ENCODE assay signal across 9 mouse cellular contexts in the genomic region with DNA sequence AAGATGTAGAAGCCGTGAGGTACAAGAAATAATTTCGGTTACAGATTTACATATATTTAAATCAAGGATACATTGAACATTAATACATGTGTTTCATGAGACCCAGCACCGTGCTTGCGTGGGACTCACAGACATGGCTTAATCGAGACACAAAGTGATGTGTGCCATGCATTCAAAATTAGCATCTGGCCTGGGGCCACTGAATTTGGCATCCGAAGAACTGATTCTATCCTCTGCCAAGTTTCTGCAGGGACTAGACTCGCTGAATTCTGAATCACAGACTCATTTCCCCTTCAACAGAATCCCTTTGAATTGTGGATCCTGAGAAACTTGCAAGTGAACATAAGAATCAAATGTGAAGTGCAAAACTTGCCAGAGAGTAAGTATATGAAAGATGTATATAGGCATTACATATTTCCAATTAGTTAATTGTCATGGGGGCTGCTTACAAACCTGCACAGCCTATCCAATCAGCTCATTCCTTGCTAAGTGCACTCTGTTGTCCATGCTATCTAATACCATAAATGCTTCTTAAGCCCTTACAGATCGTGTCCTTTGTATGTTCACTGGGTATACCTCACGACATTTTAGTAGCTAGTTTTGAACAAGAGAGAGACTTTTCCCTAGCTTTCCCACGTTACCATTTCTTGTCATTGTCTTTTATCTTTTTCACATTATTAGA.
A peak's percentile ranks its signal among the peaks of the same experiment; 100 is the strongest.
DNase-seq lines count a peak whose midpoint lies in the region; ATAC-seq and TF ChIP-seq lines count a peak whose summit lies in the region.
"Had no signal": no experiment of that assay in that cellular context is flagged by ENCODE, and none has a peak within 500 bp of the region (broad histone marks: within the 10 kb centered on the region; RNA-seq: fewer than 3 reads in every experiment).

No protein-coding gene starts in this region.

- WGBS in forebrain, embryonic 12.5 days = 71% methylated on average over 10 of the region's 10 CpGs
- WGBS in forebrain, embryonic 10.5 days = 88% methylated on average over 10 of the region's 10 CpGs
- WGBS in forebrain, postnatal 0 days = 26% methylated on average over 10 of the region's 10 CpGs
- 84% methylated on average over 10 of the region's 10 CpGs for WGBS in heart, embryonic 12.5 days

- no peaks in the 10 kb centered on the region for H3K36me3 ChIP-seq in forebrain, embryonic 12.5 days (replicated peaks)
- H3K36me3 ChIP-seq in forebrain, embryonic 10.5 days (replicated peaks) = no peaks in the 10 kb centered on the region
- H3K36me3 ChIP-seq in forebrain, postnatal 0 days (ENCODE audit: insufficient read depth) = no peaks in the 10 kb centered on the region
- H3K36me3 ChIP-seq in heart, embryonic 12.5 days = no peaks in the 10 kb centered on the region
- H3K36me3 ChIP-seq: heart, embryonic 10.5 days had no signal

- H3K4me2 ChIP-seq in forebrain, embryonic 12.5 days = no peak overlapping the region
- H3K4me2 ChIP-seq in forebrain, postnatal 0 days (ENCODE audit: low read depth) = peak overlapping the region; percentile 13; the same call in 1 of the 2 replicates
- H3K4me2 ChIP-seq in heart, embryonic 12.5 days = no peak overlapping the region

- no peaks in the 10 kb centered on the region for H3K9me3 ChIP-seq in forebrain, embryonic 12.5 days
- no peaks in the 10 kb centered on the region for H3K9me3 ChIP-seq in forebrain, embryonic 10.5 days
- H3K9me3 ChIP-seq in forebrain, postnatal 0 days (ENCODE audit: low read length) = no peaks in the 10 kb centered on the region
- no peaks in the 10 kb centered on the region for H3K9me3 ChIP-seq in heart, embryonic 12.5 days (replicated peaks)
- H3K9me3 ChIP-seq: heart, embryonic 10.5 days had no signal

- no peaks in the 10 kb centered on the region for H3K27me3 ChIP-seq in forebrain, embryonic 12.5 days
- no peaks in the 10 kb centered on the region for H3K27me3 ChIP-seq in forebrain, embryonic 10.5 days (ENCODE audit: poor library complexity, severe bottlenecking)
- no peaks in the 10 kb centered on the region for H3K27me3 ChIP-seq in forebrain, postnatal 0 days (ENCODE audit: insufficient read depth, low read length)
- H3K27me3 ChIP-seq in heart, embryonic 12.5 days (replicated peaks) = no peaks in the 10 kb centered on the region

- DNase-seq in forebrain, embryonic 10.5 days (ENCODE audit: extremely low spot score, low spot score) = no peak
- peak; percentile 84 for DNase-seq in forebrain, postnatal 0 days
- DNase-seq in layer of hippocampus, postnatal 25 days (ENCODE audit: extremely low spot score in 1 of 2, low spot score in 1 of 2) = peak; percentile 44 to 61
- DNase-seq in right cerebral cortex, adult 2 months (ENCODE audit: low spot score in 2 of 2) = peak; percentile 50 to 72
- DNase-seq in kidney, adult 9 months = no peak

- ATAC-seq in forebrain, embryonic 12.5 days (ENCODE audit: low FRiP score) = peak; percentile 66; the same call in 1 of the 2 replicates
- peak; percentile 73 for ATAC-seq in forebrain, postnatal 0 days
- ATAC-seq in heart, embryonic 12.5 days (ENCODE audit: insufficient number of reproducible peaks, low FRiP score) = no peak
- no peak for ATAC-seq in megakaryocyte-erythroid progenitor cell, adult 5-6 weeks (replicated peaks; ENCODE audit: low FRiP score, low TSS enrichment, poor library complexity, severe bottlenecking)

- no peaks in the 10 kb centered on the region; the same call in 1 of the 2 replicates for H3K4me1 ChIP-seq in forebrain, embryonic 12.5 days
- no peaks in the 10 kb centered on the region for H3K4me1 ChIP-seq in forebrain, embryonic 10.5 days
- 0 out of 2 replicates have a peak, but pooled peaks cover 5% of the 10 kb centered on the region for H3K4me1 ChIP-seq in forebrain, postnatal 0 days (ENCODE audit: insufficient read depth)
- no peaks in the 10 kb centered on the region for H3K4me1 ChIP-seq in heart, embryonic 12.5 days (replicated peaks)
- H3K4me1 ChIP-seq: heart, embryonic 10.5 days had no signal

- no peak for TF ChIP-seq CTCF in forebrain, postnatal 0 days (IDR thresholded peaks at IDR 0.05; ENCODE audit: low read depth)

- no peak overlapping the region for H3K9ac ChIP-seq in forebrain, embryonic 12.5 days
- no peak overlapping the region for H3K9ac ChIP-seq in forebrain, postnatal 0 days
- H3K9ac ChIP-seq in heart, embryonic 12.5 days = no peak overlapping the region

- no peak overlapping the region for H3K27ac ChIP-seq in forebrain, embryonic 12.5 days
- no peak overlapping the region for H3K27ac ChIP-seq in forebrain, embryonic 10.5 days
- H3K27ac ChIP-seq in forebrain, postnatal 0 days (ENCODE audit: low read depth, low read length) = no peak overlapping the region
- no peak overlapping the region for H3K27ac ChIP-seq in heart, embryonic 12.5 days (ENCODE audit: poor library complexity, severe bottlenecking)
- H3K27ac ChIP-seq: heart, embryonic 10.5 days had no signal

- H3K4me3 ChIP-seq in forebrain, embryonic 12.5 days (replicated peaks) = no peak overlapping the region
- H3K4me3 ChIP-seq in forebrain, embryonic 10.5 days = no peak overlapping the region
- no peak overlapping the region for H3K4me3 ChIP-seq in forebrain, postnatal 0 days (ENCODE audit: low read depth, low read length)
- no peak overlapping the region for H3K4me3 ChIP-seq in heart, embryonic 12.5 days
- H3K4me3 ChIP-seq: heart, embryonic 10.5 days had no signal

Comparison
In these comparisons a context has a peak if more than half of its experiments do, and no peak if none do; other contexts are left out.
1. DNase-seq: peak in forebrain, postnatal 0 days (single experiment), layer of hippocampus, postnatal 25 days (2 of 2) and right cerebral cortex, adult 2 months (2 of 2); none in forebrain, embryonic 10.5 days (single experiment) and kidney, adult 9 months (single experiment).
2. ATAC-seq: peak in forebrain, embryonic 12.5 days (single experiment) and forebrain, postnatal 0 days (single experiment); none in heart, embryonic 12.5 days (single experiment) and megakaryocyte-erythroid progenitor cell, adult 5-6 weeks (single experiment).